Mouse (Mus musculus): Measurements from ENCODE around the gene Traf3ip3. TPM values are rescaled to one million over a fixed set of nuclear protein-coding genes. Genes with fewer than 3 reads are reported as not detected.

Gene Traf3ip3
- polyA plus RNA-seq, 1 experiment = 0.80 TPM

DNA sequence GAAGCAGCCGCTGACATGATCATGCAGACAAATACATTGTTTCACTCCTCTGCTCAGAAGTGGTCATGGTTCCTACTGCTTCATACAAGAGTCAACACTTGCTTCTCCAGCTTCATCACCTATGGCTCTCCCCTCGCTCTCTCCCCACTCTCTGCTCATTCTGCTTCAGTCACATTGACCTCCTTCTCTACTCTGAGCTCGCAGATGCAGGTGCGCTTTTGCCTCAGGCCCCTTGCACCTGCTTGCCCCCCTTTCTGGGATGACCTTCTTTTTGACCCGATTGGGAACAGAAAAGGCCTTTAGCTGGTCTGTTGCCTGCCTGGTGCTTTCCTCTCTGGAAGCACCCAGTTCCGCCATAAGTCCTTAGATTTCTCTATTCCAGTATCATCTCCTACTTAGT lies 57.0 kb downstream of the Traf3ip3 start:
- DNase-seq = peak in 1 of 2 experiments; percentile 38
- 93% methylated on average over 6 of the region's 6 CpGs for WGBS
- TF ChIP-seq POLR2A (IDR thresholded peaks at IDR 0.05; ENCODE audit: borderline replicate concordance, insufficient read depth, low read length) (no peak), CTCF (IDR thresholded peaks at IDR 0.05; ENCODE audit: borderline replicate concordance, insufficient read depth, low read depth, low read length) (no peak)
- Histone ChIP-seq H3K27ac (ENCODE audit: insufficient read depth, low read length) (no peak overlapping the region), H3K4me1 (ENCODE audit: control insufficient read depth, insufficient read depth, low read length) (no peaks in the 10 kb centered on the region; the same call in none of the 2 replicates), H3K27me3 (ENCODE audit: control insufficient read depth, insufficient read depth, low read length) (no peaks in the 10 kb centered on the region), H3K4me3 (replicated peaks; ENCODE audit: insufficient read depth, low read depth, low read length) (no peak overlapping the region)

DNA sequence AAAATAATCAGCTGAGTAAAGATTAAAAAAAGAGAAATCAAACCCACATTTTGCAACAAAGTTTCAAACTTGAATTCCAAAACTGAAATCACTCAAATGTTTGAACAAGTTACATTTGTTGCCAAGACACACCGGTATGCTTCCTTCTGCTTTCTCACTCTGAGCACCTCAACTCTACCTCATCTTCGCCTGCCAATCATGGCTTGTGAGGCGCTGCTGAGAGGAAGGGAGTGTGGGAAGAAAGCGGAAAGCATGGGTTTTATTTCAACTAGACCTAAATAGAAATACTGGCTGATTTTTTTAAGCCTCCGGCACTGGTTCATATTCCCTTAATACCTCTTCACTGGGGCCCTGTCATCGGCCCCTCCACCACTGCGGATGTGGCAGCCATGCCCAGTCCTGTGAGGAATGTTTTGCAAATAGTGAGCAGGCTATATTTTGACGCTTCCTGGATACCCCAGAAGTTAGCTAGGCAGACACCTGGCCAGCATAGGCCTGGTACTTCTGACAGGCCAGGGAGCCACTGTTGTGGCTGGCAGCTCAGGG lies 58.9 kb downstream of the Traf3ip3 start:
- Histone ChIP-seq H3K27me3 (ENCODE audit: control insufficient read depth, insufficient read depth, low read length) (no peaks in the 10 kb centered on the region; the same call in 1 of the 2 replicates), H3K4me3 (replicated peaks; ENCODE audit: insufficient read depth, low read depth, low read length) (no peak overlapping the region), H3K27ac (ENCODE audit: insufficient read depth, low read length) (no peak overlapping the region), H3K4me1 (ENCODE audit: control insufficient read depth, insufficient read depth, low read length) (no peaks in the 10 kb centered on the region)
- no peak for TF ChIP-seq POLR2A (IDR thresholded peaks at IDR 0.05; ENCODE audit: borderline replicate concordance, insufficient read depth, low read length)
- no peak for TF ChIP-seq CTCF (IDR thresholded peaks at IDR 0.05; ENCODE audit: borderline replicate concordance, insufficient read depth, low read depth, low read length)
- 89% methylated on average over 8 of the region's 8 CpGs for WGBS
- no peak for DNase-seq

- H3K27me3 ChIP-seq (ENCODE audit: control insufficient read depth, insufficient read depth, low read length) = no peaks in the 10 kb centered on the region; the same call in 1 of the 2 replicates
- H3K4me1 ChIP-seq (ENCODE audit: control insufficient read depth, insufficient read depth, low read length) = no peaks in the 10 kb centered on the region
- no peak overlapping the region for H3K27ac ChIP-seq (ENCODE audit: insufficient read depth, low read length)
- DNase-seq = no peak
- H3K4me3 ChIP-seq (replicated peaks; ENCODE audit: insufficient read depth, low read depth, low read length) = no peak overlapping the region
- WGBS = 66% methylated on average over 7 of the region's 7 CpGs
- TF ChIP-seq CTCF (IDR thresholded peaks at IDR 0.05; ENCODE audit: borderline replicate concordance, insufficient read depth, low read depth, low read length) = no peak
- no peak for TF ChIP-seq POLR2A (IDR thresholded peaks at IDR 0.05; ENCODE audit: borderline replicate concordance, insufficient read depth, low read length)
Measured at GRCm38 (mm10) chr1:193141118-193141517, 60.4 kb downstream of the Traf3ip3 start.

GRCm38 (mm10) chr1:193138669-193139068 lies 62.8 kb downstream of the Traf3ip3 start:
- 60% methylated on average over 3 of the region's 3 CpGs for WGBS
- no peak for TF ChIP-seq CTCF (IDR thresholded peaks at IDR 0.05; ENCODE audit: borderline replicate concordance, insufficient read depth, low read depth, low read length)
- no peak for TF ChIP-seq POLR2A (IDR thresholded peaks at IDR 0.05; ENCODE audit: borderline replicate concordance, insufficient read depth, low read length)
- Histone ChIP-seq H3K27ac (ENCODE audit: insufficient read depth, low read length) (no peak overlapping the region), H3K4me1 (ENCODE audit: control insufficient read depth, insufficient read depth, low read length) (no peaks in the 10 kb centered on the region), H3K27me3 (ENCODE audit: control insufficient read depth, insufficient read depth, low read length) (no peaks in the 10 kb centered on the region; the same call in 1 of the 2 replicates), H3K4me3 (replicated peaks; ENCODE audit: insufficient read depth, low read depth, low read length) (no peak overlapping the region)
- no peak for DNase-seq

DNA sequence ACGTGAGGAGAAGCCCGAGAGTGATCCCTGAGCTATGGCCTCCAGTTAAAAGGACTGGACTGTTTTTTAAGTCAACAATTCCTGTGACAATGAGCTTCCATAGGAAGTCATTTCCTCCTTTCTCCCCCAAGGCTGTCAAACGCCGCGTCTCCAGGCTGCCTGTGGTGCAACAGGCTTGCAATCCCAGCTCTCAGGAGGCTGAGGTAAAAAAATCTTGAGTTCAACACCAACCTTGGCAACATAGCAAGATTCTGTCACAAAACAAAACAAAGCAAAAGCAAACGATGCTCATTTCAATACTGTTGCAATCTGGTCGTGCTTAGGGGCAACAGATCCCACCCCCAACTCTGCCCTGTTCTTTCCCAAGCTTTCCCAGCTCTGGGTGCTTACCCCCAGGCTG lies 63.4 kb downstream of the Traf3ip3 start:
- WGBS = 17% methylated on average over 7 of the region's 7 CpGs
- Histone ChIP-seq H3K27me3 (ENCODE audit: control insufficient read depth, insufficient read depth, low read length) (no peaks in the 10 kb centered on the region; the same call in 1 of the 2 replicates), H3K4me3 (replicated peaks; ENCODE audit: insufficient read depth, low read depth, low read length) (no peak overlapping the region), H3K4me1 (ENCODE audit: control insufficient read depth, insufficient read depth, low read length) (no peaks in the 10 kb centered on the region), H3K27ac (ENCODE audit: insufficient read depth, low read length) (no peak overlapping the region)
- no peak for TF ChIP-seq CTCF (IDR thresholded peaks at IDR 0.05; ENCODE audit: borderline replicate concordance, insufficient read depth, low read depth, low read length)
- no peak for TF ChIP-seq POLR2A (IDR thresholded peaks at IDR 0.05; ENCODE audit: borderline replicate concordance, insufficient read depth, low read length)
- DNase-seq = no peak

DNA sequence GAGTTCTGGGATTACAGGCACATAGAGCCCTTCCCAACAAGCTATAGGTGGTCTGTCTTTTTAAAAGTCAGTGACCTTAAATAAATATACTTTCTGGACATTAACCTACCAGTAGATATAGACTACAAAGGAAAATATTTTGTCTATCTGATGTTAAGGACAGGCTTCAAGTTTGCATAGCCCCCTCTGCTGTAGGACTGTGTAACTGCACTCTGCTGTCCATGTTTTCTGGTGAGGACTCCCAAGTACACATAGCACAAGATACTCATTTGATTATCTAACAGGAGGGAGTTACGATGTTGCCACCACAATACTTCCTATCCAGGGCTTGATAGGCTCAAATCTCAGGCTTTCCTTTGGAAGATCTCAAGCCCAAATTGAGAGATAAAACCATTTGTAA lies 67.8 kb downstream of the Traf3ip3 start:
- H3K4me3 ChIP-seq (replicated peaks; ENCODE audit: insufficient read depth, low read depth, low read length) = no peak overlapping the region
- 84% methylated on average over 1 of the region's 1 CpGs for WGBS
- H3K4me1 ChIP-seq (ENCODE audit: control insufficient read depth, insufficient read depth, low read length) = no peaks in the 10 kb centered on the region
- H3K27ac ChIP-seq (ENCODE audit: insufficient read depth, low read length) = no peak overlapping the region
- no peaks in the 10 kb centered on the region; the same call in 1 of the 2 replicates for H3K27me3 ChIP-seq (ENCODE audit: control insufficient read depth, insufficient read depth, low read length)
- no peak for DNase-seq
- TF ChIP-seq CTCF (IDR thresholded peaks at IDR 0.05; ENCODE audit: borderline replicate concordance, insufficient read depth, low read depth, low read length) = no peak
- TF ChIP-seq POLR2A (IDR thresholded peaks at IDR 0.05; ENCODE audit: borderline replicate concordance, insufficient read depth, low read length) = no peak

DNA sequence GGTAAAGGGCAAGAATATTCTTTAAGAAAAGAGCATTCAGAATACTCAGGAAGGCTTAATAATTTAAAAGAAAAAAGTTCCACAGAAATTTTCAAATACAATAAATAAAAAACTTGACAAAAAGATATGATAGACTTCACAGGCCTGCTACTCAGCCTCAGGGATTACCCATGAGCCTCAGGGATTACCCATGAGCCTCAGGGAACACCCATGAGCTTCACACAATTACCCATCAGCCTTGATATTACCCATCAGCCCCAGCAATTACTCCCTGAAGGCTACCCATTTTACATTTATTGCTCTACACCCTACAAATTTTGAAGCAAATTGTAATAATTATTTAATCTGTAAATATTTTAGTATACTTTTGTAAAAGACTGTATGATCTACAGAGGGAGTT lies 69.1 kb downstream of the Traf3ip3 start:
- DNase-seq = no peak
- Histone ChIP-seq H3K4me3 (replicated peaks; ENCODE audit: insufficient read depth, low read depth, low read length) (no peak overlapping the region), H3K4me1 (ENCODE audit: control insufficient read depth, insufficient read depth, low read length) (no peaks in the 10 kb centered on the region), H3K27ac (ENCODE audit: insufficient read depth, low read length) (no peak overlapping the region), H3K27me3 (ENCODE audit: control insufficient read depth, insufficient read depth, low read length) (no peaks in the 10 kb centered on the region)
- TF ChIP-seq CTCF (IDR thresholded peaks at IDR 0.05; ENCODE audit: borderline replicate concordance, insufficient read depth, low read depth, low read length) (no peak), POLR2A (IDR thresholded peaks at IDR 0.05; ENCODE audit: borderline replicate concordance, insufficient read depth, low read length) (no peak)

- Histone ChIP-seq H3K4me3 (replicated peaks; ENCODE audit: insufficient read depth, low read depth, low read length) (no peak overlapping the region), H3K27me3 (ENCODE audit: control insufficient read depth, insufficient read depth, low read length) (no peaks in the 10 kb centered on the region), H3K27ac (ENCODE audit: insufficient read depth, low read length) (no peak overlapping the region), H3K4me1 (ENCODE audit: control insufficient read depth, insufficient read depth, low read length) (no peaks in the 10 kb centered on the region)
- TF ChIP-seq POLR2A (IDR thresholded peaks at IDR 0.05; ENCODE audit: borderline replicate concordance, insufficient read depth, low read length) (no peak), CTCF (IDR thresholded peaks at IDR 0.05; ENCODE audit: borderline replicate concordance, insufficient read depth, low read depth, low read length) (no peak)
- WGBS = 91% methylated on average over 6 of the region's 6 CpGs
- no peak for DNase-seq
Measured at GRCm38 (mm10) chr1:193131311-193131948, 70.1 kb downstream of the Traf3ip3 start.
